Mouse (Mus musculus) brain, embryonic 14.5 days (tissue): ENCODE data around the gene Sirt2.

Experiments
- CTCF ChIP-seq: fragments of 200-500 bp; IDR thresholded peaks from 2 replicates; pipeline ENCODE4 v1.5.1; 2012; ENCODE audit warnings: inconsistent platforms, mild to moderate bottlenecking, moderate library complexity, borderline replicate concordance; ENCODE audit not compliant: insufficient read depth, insufficient read length; ENCODE audit errors: extremely low read depth
- POLR2A ChIP-seq: fragments of 200-500 bp; IDR thresholded peaks from 2 replicates; pipeline ENCODE4 v1.6.1; 2012; ENCODE audit warnings: mild to moderate bottlenecking, inconsistent platforms, borderline replicate concordance; ENCODE audit not compliant: poor library complexity, insufficient read depth, insufficient read length, severe bottlenecking; ENCODE audit errors: extremely low read depth

GRCm38 (mm10) chr7:28820358-28821260, 54.1 kb downstream of the Sirt2 start:
- no peak for TF ChIP-seq CTCF
- no peak for TF ChIP-seq POLR2A
